Comparison of ENCODE assay signal across 2 mouse cellular contexts in the genomic region with DNA sequence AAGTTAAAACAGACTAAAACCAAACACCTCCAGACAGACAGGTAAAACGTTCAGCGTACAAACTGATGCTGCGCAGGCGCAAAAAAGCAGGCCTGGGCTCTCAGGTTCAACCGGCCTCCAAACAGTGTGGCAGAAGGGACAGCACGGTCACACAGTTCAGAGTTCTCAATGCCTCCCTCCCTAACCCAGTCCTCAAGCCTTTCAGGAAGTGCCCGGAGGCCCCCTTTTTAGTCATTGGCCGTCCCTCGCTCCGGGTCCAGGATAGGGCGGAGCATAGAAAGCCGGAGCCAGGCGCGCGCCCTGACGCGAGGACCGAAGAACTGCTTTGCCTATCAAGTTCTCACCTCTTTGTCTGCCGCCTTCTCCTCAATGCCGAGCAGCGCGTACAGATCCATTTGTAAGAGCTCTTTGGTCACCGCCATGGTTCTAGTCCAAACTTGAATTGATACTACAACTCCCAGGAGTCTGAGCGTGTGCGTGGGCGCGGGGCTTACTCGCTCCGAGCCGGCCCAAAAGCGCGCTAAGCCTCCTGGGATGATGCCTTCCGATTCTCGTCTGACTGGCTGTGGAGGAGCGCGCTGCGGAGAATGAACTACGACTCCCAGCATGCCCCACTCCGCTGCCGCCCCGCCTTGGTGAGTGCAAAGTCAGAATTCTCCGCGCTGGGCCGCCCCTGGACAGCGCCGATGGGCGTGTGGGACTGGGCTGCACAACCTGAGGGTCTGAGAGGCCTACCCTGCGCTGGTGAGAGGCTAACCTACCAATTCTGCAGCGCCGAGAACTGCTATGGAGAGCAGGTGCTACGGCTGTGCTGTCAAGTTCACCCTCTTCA.
TF ChIP-seq lines count a peak whose summit lies in the region.

A gene (plus strand): TSS at position 274 of the 832 bp plus-strand sequence.
A gene (minus strand): TSS at position 452 of the 832 bp plus-strand sequence.

TF ChIP-seq in C2C12, 6 proteins besides CTCF, POLR2A, EP300 and RAD21 (continued from another document):
- TF ChIP-seq USF1 (IDR thresholded peaks at IDR 0.05; ENCODE audit: low read depth) (no peak), MYOD1 (IDR thresholded peaks at IDR 0.05; ENCODE audit: control insufficient read depth, insufficient read length, low read depth) (no peak)

TF ChIP-seq in myocyte, 11 proteins besides CTCF, POLR2A, EP300 and RAD21 (continued from another document):
- peak; percentile 90 for TF ChIP-seq POLR2AphosphoS2 (IDR thresholded peaks at IDR 0.05; ENCODE audit: insufficient read length, low read depth)
